Mouse (Mus musculus): ENCODE results near the gene Vps8.

Gene Vps8

DNA sequence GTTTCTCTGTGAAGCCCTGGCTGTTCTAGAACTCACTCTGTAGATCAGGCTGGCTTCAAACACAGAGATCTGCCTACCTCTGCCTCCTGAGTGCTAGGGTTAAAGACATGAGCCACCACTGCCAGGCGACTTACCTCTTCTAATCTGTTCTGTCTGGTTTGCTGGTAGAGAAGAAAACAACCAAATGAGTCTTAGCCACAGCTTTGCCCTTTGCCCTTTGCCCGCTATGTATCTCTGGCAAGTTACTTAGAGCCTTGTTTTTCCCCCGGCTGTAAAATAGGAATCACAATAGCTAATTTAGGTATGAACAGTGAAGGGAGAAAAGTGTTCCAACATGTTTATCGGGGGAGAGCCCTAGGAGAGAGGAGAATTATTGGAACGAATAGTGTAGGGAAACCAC lies 18.3 kb upstream of the Vps8 start:
- no peak for DNase-seq (ENCODE audit: low spot score in 2 of 2)

DNA sequence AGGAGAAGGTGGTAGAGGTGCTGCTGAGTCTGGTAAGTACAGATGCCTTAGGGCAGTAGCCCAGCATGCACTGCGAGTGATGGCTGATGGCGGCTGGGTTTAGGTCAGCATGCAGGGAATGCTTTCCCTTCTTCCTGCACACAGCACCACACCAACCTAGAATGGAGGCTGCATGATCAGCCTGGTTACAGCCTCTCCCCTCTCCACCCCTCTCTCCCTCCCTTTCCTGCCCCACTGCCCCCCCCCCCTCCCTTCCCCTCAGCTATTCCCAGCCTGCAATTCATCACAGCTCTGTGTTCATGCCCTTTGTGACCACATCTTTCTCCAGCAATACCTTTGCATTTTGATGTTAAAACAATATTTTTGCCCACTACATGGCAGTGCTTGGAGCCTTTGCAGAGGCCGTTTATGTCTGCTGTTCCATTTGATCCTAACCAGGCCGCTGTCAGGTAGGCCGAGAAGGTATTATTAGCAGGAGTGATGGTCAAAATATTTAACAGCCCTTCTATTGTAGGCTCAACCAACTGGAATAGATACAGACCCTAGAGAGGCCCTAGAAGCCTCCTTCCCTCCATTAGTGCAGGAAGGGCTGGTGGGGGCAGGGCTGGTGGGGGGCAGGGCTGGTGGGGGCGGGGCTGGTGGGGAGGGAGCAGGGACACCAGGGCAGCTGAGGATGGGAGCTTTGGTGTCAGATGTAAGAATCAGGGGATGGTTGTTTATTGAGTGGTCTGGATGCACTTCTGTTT lies 17.5 kb upstream of the Vps8 start:
- DNase-seq (ENCODE audit: low spot score in 2 of 2), result no peak

DNA sequence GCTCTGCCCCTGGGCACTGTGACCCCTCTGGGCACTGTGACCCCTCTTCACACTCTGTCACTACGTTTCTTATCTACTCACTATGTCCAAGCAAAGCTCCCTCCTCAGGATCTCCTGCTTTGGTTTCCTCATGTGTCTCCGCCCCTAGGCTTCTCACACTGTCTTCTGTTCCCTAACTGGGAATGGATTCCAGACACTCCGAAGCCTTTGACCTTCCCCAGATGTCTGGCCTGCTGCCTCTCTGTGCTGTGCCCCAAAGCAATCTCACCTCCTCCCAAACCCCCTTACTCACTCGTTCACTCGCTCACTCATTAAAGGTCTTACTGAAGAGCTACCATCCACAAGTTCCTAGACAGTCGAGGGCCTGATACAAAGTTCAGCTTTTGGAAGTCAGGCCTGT lies 16.8 kb upstream of the Vps8 start:
- DNase-seq (ENCODE audit: low spot score in 2 of 2), result no peak

DNA sequence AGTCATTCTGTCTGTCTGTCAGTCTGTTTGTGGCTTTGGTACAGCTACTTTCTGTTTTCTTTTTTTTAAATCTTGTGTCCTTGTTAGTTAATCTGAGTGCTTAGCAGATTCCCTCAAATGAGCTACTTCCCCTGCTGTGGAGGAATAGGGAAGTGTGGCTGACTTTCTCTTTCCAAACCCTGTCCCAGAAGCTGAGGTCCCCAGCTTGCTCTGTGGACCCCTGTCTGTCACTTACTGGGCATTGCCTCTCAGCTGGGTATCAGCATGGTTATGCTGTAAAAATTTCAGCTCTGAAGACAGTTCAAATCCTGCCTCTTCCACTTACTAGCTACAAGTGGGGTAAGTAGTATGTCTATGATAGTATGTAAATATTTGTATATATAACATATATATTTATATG lies 11.1 kb upstream of the Vps8 start:
- no peak for DNase-seq (ENCODE audit: low spot score in 2 of 2)

DNA sequence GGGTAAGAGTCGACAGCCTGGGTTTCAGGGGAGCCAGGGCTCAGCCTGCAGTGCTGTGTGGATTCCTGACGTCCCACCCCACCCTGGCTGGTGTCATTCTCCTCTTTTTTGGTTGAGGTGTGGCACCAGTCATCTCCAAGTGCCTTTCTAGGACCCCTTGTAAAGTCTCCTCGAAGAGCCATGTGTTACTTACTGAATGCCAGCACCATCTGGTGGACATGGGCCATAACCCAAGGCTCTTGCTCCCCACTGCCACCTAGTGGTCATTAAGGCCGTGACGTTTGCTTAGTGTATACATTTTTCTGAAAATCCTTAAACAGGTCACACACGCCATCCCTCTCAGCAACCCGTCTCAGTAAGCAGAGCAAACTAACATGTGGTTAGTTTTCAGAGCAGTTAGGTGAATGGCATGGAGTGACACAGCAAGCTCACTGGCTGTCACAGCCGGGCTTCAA lies 10.3 kb upstream of the Vps8 start:
- peak; percentile 57 to 61 for DNase-seq (ENCODE audit: low spot score in 2 of 2)

DNA sequence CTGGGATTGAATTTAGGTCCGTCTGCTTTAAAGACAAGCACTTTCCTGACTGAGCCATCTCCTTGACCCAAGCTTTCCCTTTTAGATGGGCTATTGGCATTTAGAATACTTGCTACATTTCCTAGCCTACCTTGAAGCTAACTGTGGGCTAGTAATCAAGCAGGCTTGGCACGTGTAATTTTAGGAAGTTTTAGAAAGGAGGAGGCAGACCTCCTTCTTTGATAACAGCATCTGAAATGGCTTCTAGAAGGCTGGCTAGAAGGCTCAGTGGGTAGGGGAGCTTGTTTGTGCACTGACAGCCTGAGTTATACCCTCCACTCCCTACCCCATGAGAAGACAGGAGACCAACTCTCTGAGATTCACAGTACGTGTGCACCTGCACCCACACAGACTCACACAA lies 9.1 kb upstream of the Vps8 start:
- no peak for DNase-seq (ENCODE audit: low spot score in 2 of 2)

DNA sequence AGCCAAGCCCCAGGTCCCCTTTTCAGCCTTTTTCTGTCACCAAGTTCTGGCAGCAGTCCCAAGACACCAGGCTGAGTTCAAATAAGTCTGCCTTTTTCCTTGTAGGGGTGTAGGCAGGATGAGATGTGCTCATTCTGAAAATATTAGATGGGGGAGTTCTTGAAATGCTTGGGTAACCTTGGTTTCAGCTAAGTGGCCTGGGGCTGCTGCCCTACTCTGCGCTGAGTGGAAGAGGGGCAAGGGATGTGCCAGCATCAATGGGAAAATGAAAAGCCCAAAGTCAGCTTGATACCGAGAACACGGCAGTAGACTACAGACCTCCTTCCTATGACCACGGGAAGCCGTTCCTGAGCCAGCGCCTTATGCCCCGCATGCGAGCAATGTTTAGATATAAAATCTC lies 7.8 kb upstream of the Vps8 start:
- DNase-seq (ENCODE audit: low spot score in 2 of 2), result no peak

DNA sequence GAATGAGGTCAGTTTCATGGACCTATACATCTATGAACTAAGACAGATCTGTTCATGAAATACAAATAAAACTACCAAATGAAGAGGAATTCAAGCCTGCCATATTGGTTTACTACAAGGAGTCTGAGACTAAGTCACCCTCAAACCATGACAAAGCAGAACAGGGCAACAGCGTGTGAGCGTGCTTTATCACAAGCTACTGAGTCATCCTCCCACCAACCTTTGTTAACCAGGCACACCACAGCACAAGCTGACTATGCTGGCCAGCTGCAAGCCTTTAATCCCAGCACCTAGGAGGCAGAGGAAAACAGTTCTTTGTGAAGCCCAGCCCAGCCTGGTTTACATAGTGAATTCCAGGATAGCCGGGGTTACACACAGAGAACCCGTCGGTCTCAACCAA lies 4.9 kb upstream of the Vps8 start:
- DNase-seq (ENCODE audit: low spot score in 2 of 2), result no peak

DNA sequence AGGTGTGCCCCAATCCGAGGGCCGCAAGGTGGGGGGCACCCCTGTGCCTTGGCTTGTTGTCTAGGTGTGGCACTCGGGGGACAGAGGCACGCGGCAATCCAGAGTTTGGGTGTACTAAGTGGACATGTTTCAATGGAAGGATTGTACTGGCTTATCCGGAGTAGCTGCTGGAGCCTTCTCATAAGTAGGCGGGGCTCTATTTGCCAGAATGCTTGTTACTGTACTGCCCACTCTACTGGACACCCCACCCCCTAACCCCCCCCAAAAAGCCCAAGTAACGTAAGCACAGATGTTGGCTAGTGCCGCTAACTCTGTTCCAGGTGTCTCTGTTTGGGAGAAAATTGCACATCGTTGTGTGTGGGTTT lies 610 bp downstream of the Vps8 start:
- DNase-seq (ENCODE audit: low spot score in 2 of 2), result peak in 1 of 2 experiments; percentile 50

DNA sequence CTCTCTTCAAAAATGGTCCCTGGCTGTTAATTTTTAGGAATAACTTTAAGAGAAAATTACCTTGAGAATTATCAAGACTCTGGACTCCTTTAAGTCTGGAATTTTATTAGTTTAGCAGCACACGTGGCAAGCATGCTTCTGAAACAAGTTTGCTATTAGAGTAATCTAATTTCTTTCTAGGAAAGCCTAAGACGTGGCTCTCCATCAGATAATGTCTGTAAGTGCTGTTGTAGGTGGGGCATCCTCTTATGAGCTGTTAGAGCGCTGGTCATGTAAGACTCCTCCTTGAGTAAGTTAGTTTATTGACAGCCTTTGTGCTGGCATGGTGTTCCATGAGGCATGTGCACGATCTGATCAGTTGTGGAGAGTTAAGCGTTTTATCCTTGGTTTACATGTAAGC lies 5.2 kb downstream of the Vps8 start:
- no peak for DNase-seq (ENCODE audit: low spot score in 2 of 2)

DNA sequence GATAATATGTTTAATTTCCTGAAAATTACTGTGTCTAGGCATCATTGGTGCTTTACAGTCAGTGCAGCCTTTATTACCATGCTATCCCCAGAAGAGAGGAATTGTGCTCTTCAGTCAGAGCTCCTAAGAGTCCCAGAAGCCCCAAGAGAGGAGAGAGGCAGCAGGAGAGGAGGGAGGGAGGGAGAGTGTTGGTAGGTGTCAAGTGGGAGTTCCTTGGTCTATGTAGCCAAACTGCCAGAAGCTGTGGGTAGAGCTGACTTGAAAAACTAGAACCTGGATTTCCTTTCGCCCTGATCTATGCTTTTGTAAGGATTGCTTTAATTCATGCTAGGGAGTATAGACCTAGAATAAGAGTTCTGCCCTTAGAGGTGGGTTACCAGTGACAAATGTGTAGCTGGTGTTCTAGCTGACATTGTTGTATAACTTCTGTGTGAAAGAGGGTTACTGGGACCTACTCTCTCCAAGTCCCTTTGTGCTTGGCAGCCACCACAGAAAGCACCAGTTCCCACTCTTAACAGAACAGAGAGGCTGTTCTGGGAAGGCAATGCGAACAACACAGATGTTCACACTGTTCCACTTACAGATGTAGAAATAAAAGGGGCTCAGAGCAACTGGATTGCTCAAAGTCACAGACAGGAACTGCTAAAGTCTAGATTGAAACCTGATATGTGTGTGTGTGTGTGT lies 7.6 kb downstream of the Vps8 start:
- peak in 1 of 2 experiments; percentile 27 for DNase-seq (ENCODE audit: low spot score in 2 of 2)

DNA sequence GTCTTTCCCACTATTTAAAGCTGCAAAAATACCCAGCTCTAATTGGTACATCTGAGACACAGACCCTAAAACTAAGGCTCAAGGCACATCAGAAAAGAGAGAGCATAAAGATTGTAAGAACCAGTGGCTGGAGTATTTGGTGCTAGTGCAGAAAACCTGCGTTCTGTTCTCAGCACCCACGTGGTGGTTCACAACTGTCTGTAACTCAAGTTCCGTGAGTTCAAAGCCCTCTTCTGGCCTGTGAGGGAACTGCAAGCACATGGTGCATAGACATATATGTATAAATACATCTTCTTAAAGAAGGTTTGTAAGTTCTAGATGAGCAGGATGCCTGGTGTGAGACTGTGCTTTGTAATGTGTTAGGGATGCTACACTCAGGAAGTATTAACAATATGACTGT lies 8.7 kb downstream of the Vps8 start:
- DNase-seq (ENCODE audit: low spot score in 2 of 2), result no peak

DNA sequence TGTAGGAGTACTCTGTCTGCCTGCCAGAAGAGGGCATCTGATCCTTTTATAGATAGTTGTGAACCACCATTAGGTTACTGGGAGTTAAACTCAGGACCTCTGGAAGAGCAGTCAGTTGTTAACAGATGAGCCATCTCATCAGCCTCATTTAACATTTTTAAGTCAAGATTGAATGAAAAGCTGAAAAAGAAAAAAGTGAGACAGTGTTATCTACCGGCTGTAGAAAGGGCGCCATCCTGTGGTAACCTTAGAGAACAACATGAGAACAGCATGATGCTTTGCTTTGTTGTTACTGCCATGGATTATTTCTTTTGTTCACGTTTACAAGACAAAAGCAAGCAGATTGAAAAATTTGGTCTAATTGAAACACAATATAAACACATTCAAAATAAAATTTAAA lies 10.6 kb downstream of the Vps8 start:
- no peak for DNase-seq (ENCODE audit: low spot score in 2 of 2)

DNA sequence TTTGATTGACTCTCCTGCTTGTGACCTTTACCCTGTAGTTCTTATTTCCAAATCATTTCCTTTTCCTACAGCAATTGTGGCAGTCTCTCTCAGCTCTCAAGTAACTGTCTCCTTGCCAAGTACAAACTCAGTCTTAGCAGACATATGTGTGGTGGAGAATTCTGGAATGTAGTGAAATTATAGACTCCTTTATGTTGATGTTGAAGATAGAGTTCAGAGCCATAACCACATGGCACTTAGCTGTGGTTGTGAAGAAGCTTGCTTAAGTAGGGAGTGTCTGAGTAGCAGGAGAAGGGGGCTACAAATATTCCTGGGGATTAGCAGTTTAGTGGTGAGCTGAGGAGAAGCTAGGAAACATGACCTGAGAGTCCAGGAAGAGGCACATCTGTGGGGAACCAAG lies 18.1 kb downstream of the Vps8 start:
- no peak for DNase-seq (ENCODE audit: low spot score in 2 of 2)

DNA sequence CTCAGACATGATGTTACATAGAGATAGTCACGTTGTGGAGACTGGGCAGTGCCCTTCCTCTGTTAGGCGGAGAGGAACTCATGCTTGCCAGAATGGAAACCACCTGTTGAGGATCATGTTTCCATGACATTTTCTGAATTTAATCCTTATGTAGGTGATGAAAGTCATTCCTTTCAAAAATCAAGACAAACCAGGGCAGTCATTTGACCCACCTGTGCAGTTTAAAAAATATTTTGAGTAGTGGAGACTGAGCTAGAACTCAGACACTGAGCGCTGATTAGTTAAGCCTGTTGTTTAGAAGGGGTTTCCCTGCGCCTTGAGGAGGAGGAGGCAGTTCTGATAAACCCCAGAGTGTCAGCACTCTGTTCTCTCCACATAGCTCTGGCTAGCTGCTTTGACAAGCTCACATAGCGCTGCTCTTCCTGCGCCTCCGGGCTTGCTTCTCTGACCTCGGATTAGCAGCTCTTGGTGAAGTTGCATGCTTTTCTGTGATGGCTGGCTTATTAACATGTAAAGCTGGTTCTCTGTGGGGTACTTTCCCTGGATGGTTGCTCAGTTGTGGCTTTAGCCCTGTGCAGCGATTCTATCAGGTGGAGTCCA lies 22.2 kb downstream of the Vps8 start:
- DNase-seq (ENCODE audit: low spot score in 2 of 2), result no peak

DNA sequence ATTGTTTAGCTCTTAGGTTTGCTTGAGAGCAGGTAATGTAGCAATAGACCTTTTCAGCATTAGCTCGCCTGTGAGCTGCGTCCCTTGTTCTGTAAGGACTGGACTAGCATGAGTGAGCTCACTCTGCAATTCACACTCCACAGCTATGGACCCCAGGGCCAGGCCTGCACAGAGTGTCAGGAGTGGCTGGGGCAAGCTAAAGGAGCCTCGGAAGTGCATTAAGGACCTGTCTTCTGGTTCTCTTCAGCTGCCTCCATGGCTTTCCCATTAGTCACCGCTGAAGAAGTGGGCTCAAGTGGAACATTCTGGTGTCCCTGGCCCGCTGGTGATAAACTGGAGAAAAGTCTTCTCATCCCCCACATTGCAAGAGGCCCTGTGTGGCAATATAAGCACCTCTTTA lies 24.5 kb downstream of the Vps8 start:
- no peak for DNase-seq (ENCODE audit: low spot score in 2 of 2)

DNA sequence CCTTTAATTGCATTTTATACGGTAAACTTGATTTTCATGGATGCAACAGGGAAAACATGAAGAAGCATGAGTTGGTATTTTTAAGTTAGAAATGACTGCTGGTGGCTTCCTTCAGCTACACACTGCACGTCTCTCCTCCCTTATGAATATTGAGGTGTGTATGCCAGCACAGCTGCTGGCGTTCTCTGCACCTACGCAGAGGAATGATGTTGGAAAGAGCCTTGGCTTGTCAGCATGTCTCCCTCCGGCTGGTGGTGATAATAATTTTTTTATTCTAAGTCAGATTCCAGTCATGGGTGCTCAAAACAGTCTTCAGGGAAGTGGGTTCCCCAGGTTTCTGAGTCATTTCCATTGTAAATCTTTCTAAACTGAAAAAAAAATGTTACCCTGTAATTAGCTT lies 25.5 kb downstream of the Vps8 start:
- no peak for DNase-seq (ENCODE audit: low spot score in 2 of 2)

DNA sequence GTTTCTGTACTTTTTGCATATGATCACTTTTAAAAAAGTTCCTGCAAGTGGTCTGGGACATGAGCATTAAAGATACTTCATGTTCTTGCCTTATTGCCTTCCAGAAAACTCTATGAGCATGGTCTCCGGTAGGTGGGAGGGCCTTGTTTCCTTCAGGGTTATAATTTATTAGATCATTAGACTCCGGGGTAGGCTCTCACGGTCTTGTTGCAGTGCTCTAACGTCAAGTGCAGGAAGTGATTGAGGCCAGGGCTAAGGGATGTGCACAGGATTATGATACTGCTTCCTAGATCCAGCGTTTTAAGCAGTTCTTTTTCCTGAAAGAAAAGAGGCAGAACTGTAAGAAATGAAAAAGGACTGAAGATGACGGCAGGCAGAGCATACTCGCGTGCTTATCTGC lies 27.0 kb downstream of the Vps8 start:
- no peak for DNase-seq (ENCODE audit: low spot score in 2 of 2)

DNA sequence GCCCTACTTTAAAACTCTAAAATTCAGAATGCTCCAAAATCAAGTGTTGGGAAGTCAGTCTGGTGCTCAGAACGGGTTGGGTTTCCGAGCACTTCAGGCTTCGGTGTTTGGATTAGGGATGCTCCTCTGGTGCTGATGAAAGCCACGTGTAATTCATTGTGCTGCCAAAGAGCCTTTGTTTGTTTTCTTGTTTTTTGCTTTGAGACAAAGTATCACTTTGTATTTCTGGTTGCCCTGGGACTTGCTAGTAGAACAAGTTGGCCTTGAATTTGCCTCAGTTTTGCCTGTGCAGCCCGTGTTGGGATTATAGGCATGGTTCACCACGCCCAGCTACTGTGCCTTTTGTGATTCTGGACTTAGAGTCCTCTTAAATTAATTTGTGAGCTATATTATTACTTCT lies 29.7 kb downstream of the Vps8 start:
- DNase-seq (ENCODE audit: low spot score in 2 of 2), result no peak

DNA sequence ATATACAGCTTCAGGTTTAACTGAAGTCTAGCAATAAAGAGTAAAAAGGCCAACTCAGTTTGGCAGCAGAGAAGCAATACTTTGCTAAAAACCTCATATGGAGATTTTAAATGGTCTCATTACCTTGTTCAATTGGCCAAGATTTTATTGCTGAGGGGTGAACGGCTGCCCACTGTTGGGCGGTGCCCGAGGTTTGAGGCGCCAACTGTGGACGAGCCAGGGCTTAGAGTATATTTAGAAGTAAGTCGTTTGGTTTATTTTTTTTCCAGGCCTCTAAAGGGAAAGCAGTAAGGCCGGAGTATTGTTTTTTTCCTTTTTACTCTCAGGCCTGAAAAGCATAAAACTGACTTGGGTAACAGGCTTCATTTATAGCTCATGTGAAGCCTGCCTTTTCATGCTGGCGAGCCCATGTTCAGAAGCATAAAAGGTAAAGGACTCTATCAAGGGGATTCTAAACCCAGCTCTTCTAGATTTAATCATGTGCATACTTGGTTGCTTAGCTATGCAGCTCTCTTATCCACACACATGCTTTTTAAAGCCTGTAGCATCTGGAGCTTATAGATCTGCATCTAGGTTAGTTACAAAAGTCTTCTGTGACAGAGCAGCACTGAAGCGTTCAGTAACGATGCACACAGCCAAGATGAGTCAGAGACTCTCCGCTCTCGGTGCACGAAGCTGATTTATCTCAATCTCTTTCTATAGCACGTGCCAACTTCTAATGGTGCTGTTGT lies 34.9 kb downstream of the Vps8 start:
- DNase-seq (ENCODE audit: low spot score in 2 of 2), result peak; percentile 50 to 69

DNA sequence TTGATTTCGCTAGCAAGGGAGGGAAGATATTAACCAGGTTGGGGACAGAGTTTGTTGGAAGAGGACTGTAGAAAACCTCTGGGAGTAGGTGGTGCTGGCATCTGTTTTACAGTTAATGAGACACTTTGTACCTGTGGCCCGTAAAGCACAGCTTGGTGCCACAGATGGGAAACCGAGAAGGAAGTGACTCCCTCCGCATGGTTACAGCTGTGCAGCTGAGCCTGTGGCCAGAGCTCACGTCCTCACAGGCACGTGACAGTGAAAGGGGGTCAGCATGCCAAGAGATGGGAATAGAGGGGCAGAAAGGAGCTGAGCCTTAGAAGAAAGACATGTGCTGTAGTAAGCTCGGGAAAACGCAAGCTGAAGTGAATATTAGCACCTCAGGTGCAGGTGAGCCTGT lies 43.0 kb downstream of the Vps8 start:
- no peak for DNase-seq (ENCODE audit: low spot score in 2 of 2)

DNA sequence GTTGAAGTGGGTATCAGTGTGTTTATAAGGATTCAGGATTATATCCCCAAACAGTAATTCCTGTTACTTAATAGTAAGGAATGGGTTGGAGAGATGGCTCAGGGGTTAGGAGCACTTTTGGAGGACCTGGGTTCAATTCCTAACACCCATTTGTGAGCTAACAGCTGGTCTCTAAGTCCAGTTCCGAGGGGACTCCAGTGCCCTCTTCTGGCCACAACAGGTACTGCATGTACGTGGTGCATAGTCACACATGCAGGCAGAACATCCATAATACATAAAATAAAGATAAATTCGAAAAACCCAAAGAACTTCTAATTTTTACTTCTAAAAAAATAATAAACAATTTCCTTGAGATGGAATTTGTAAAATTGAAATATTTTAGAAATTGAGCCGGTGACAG lies 47.5 kb downstream of the Vps8 start:
- DNase-seq (ENCODE audit: low spot score in 2 of 2), result no peak

DNA sequence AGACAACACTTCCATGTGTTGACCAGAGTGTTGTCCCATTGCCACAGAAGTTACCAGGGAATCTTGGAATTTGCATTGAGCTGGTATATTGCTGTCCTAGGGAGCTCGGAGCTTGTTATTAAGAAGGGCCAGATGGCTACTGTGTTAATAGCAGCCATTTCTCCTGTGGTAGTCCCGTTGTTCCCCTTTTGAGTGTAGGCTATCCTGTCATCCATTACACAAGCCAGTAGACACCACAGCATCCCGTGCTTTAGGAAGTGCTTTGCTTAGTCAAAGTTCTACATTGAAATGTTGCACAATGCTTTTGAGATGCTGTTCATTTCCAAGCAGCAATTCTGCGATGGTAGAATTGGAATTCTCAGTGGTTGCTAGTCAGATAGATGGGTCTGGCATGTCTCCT lies 54.2 kb downstream of the Vps8 start:
- DNase-seq (ENCODE audit: low spot score in 2 of 2), result no peak

Data from right cerebral cortex, postnatal 36 days (tissue).